Mouse (Mus musculus) ES-Bruce4 (cell line): ENCODE data around the gene Cped1.

Experiments used
- CTCF ChIP-seq: IDR thresholded peaks from one replicate; pipeline ENCODE4 v1.8.1; 2011; ENCODE audit warnings: low read depth, low read length
- EP300 ChIP-seq: IDR thresholded peaks from 2 replicates; pipeline ENCODE4 v1.6.1; 2011; ENCODE audit warnings: low read depth, low read length; ENCODE audit not compliant: insufficient read depth
- POLR2A ChIP-seq: IDR thresholded peaks from one replicate; pipeline ENCODE4 v1.8.1; 2011; ENCODE audit warnings: low read length; ENCODE audit not compliant: insufficient read depth

DNA sequence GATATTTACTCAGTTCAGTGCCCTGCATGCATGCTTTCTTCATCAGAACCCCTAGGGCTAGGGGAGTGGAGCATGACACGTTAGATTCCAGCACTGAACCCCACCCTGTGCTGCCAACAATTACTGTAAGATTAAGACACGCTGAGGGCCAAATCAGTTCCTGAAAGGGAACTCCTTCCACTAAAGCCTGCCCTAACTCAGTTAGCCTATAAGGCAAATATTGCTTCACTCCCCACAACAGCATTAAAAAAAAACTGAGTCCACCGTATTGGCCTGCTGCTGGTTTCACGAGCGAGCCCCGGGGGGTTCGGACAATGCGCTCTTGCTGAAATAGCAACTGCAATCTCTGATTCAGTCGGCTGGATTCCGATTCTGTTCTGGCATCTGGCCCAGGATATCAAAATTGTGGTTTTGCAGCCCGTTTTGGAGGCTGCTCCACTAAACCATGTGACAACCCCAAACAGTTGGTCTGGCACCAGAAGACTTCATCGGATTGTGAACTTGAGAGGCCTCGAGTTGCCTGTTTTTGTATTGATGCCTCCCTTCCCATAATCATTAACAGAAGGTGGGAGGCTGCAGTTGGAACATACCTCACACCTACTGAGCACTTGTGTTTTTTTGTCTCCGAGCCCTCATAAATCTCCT lies 294.6 kb downstream of the Cped1 start:
- TF ChIP-seq CTCF: no peak
- no peak for TF ChIP-seq POLR2A
- TF ChIP-seq EP300: no peak
